ENCODE assay signal across 27 mouse cellular contexts in the genomic region with DNA sequence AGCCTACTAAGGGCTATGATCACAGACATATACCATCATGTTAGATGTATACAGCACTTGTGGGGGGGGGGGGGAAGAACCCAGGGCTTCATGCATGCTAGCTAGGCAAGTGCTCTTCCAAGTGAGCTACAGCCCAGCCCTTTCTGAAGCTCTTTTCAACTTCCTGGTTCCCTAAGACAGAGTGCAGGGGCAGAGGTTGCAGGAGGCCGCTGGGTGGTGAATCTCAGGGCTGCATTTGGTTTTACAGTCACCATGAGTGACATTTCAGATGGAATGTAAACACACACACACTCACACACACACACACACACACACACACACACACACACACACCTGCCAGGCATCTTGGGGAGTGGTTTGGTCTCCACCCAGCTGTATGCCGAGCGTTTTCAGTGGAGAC.
A peak's percentile ranks its signal among the peaks of the same experiment; 100 is the strongest.
DNase-seq lines count a peak whose midpoint lies in the region; ATAC-seq lines count a peak whose summit lies in the region.
"Had no signal": no experiment of that assay in that cellular context is flagged by ENCODE, and none has a peak within 500 bp of the region (broad histone marks: within the 10 kb centered on the region; RNA-seq: fewer than 3 reads in every experiment).

No protein-coding gene starts in this region.

- peak; percentile 21 for DNase-seq in urinary bladder, postnatal 14 days (ENCODE audit: low spot score)
- DNase-seq in urinary bladder, postnatal 4 days (ENCODE audit: low spot score in 2 of 2) = no peak
- no peak for DNase-seq in heart, postnatal 36 days
- DNase-seq in kidney, postnatal 4 days = no peak
- no peak for DNase-seq in spleen, postnatal 36 days (ENCODE audit: low spot score in 2 of 2)
- DNase-seq: adrenal gland, adult 2 months; adrenal gland, postnatal 14 days; cerebellum, adult 11 months; cerebellum, adult 2 months; cerebellum, adult 9-11 months; cerebellum, postnatal 25 days; forebrain, postnatal 0 days; gastrocnemius, adult 2 months; gastrocnemius, postnatal 25 days; heart, adult 18-20 months; heart, postnatal 14 days had no signal

- ATAC-seq in activated CD4-positive, CD25-positive, alpha-beta regulatory T cell, adult 4 months = peak; percentile 41
- peak; percentile 68 for ATAC-seq in intestine, embryonic 16.5 days
- ATAC-seq: forebrain, embryonic 14.5 days; forebrain, postnatal 0 days; hindbrain, embryonic 16.5 days; Patski had no signal

- intact Hi-C loops in heart, postnatal 36 days (cut with DNase I) = no loop called here

- 47% methylated on average over 3 of the region's 3 CpGs for WGBS in intestine, embryonic 16.5 days

- no peak overlapping the region for H3K4me2 ChIP-seq in intestine, embryonic 16.5 days (ENCODE audit: low read depth, low read length)
- H3K4me2 ChIP-seq: embryonic facial prominence, embryonic 12.5 days; embryonic facial prominence, embryonic 15.5 days; heart, embryonic 13.5 days; hindbrain, embryonic 13.5 days had no signal

- no peak overlapping the region for H3K4me3 ChIP-seq in intestine, embryonic 16.5 days (ENCODE audit: low read length)
- H3K4me3 ChIP-seq: embryonic facial prominence, embryonic 12.5 days; embryonic facial prominence, embryonic 15.5 days; gastrocnemius, adult 2 months; heart, embryonic 10.5 days; heart, embryonic 13.5 days; hindbrain, embryonic 13.5 days had no signal

- H3K27me3 ChIP-seq in intestine, embryonic 16.5 days (replicated peaks; ENCODE audit: control insufficient read depth, insufficient read depth, low read length) = no peaks in the 10 kb centered on the region
- H3K27me3 ChIP-seq: embryonic facial prominence, embryonic 12.5 days; embryonic facial prominence, embryonic 15.5 days; heart, embryonic 13.5 days; hindbrain, embryonic 13.5 days had no signal

- H3K27ac ChIP-seq in intestine, embryonic 16.5 days (ENCODE audit: low read length) = no peak overlapping the region
- H3K27ac ChIP-seq: embryonic facial prominence, embryonic 12.5 days; embryonic facial prominence, embryonic 15.5 days; gastrocnemius, adult 2 months; heart, embryonic 10.5 days; heart, embryonic 13.5 days; hindbrain, embryonic 13.5 days had no signal

- H3K36me3 ChIP-seq in intestine, embryonic 16.5 days (ENCODE audit: control insufficient read depth, insufficient read depth, low read length) = no peaks in the 10 kb centered on the region
- H3K36me3 ChIP-seq: embryonic facial prominence, embryonic 12.5 days; embryonic facial prominence, embryonic 15.5 days; G1E; heart, embryonic 10.5 days; heart, embryonic 13.5 days; hindbrain, embryonic 13.5 days had no signal

- H3K4me1 ChIP-seq in intestine, embryonic 16.5 days (ENCODE audit: control insufficient read depth, insufficient read depth, low read length) = no peaks in the 10 kb centered on the region
- H3K4me1 ChIP-seq: embryonic facial prominence, embryonic 12.5 days; embryonic facial prominence, embryonic 15.5 days; hindbrain, embryonic 13.5 days had no signal

- H3K9ac ChIP-seq in intestine, embryonic 16.5 days (ENCODE audit: low read depth, low read length) = no peak overlapping the region
- H3K9ac ChIP-seq: embryonic facial prominence, embryonic 12.5 days; embryonic facial prominence, embryonic 15.5 days; forebrain, postnatal 0 days; heart, embryonic 13.5 days; hindbrain, embryonic 13.5 days had no signal

- no peaks in the 10 kb centered on the region for H3K9me3 ChIP-seq in intestine, embryonic 16.5 days (ENCODE audit: control insufficient read depth, low read length)
- H3K9me3 ChIP-seq: embryonic facial prominence, embryonic 12.5 days; embryonic facial prominence, embryonic 15.5 days; heart, embryonic 10.5 days; heart, embryonic 13.5 days; hindbrain, embryonic 13.5 days had no signal
